Mouse (Mus musculus) small intestine, adult 2 months (tissue): ENCODE measurements at regions not wholly inside any gene's neighbourhood (a gene's known extent, or its start where the extent isn't known, plus 50 kb on each side); places are given as distances from the start of the nearest gene placed in this dataset.
A peak's percentile ranks its signal among the peaks of the same experiment; 100 is the strongest.

Experiments
- H3K27ac ChIP-seq: fragments of 200-500 bp; 2 replicates; pipeline ENCODE4 v1.5.1; 2012; ENCODE audit warnings: low read depth, low read length, control low read depth, inconsistent platforms; ENCODE audit not compliant: insufficient read depth
- H3K27me3 ChIP-seq: fragments of 200-500 bp; 2 replicates; pipeline ENCODE4 v1.6.1; 2012; ENCODE audit warnings: mild to moderate bottlenecking, moderate library complexity, low read length, inconsistent platforms; ENCODE audit not compliant: control insufficient read depth, insufficient read depth
- H3K36me3 ChIP-seq: fragments of 200-500 bp; 2 replicates; pipeline ENCODE4 v1.6.1; 2012; ENCODE audit warnings: mild to moderate bottlenecking, low read length, control low read depth, inconsistent platforms; ENCODE audit not compliant: control insufficient read depth, insufficient read depth
- H3K4me1 ChIP-seq: fragments of 200-500 bp; 2 replicates; pipeline ENCODE4 v1.6.1; 2012; ENCODE audit warnings: low read length, inconsistent platforms, mixed read lengths; ENCODE audit not compliant: control insufficient read depth, insufficient read depth, insufficient read length
- H3K4me3 ChIP-seq: fragments of 200-500 bp; 2 replicates; pipeline ENCODE4 v1.5.1; 2012; ENCODE audit warnings: low read depth, mild to moderate bottlenecking, control low read depth, inconsistent platforms, low read length, moderate library complexity
- CTCF ChIP-seq: fragments of 200-500 bp; IDR thresholded peaks from 2 replicates; pipeline ENCODE4 v1.5.1; 2012; ENCODE audit warnings: low read depth, mild to moderate bottlenecking, control low read depth, inconsistent platforms, low read length, moderate library complexity, mixed read lengths; ENCODE audit not compliant: insufficient replicate concordance, insufficient read length; ENCODE audit errors: extremely low read depth
- POLR2A ChIP-seq: fragments of 200-500 bp; IDR thresholded peaks from 2 replicates; pipeline ENCODE4 v1.6.1; 2012; ENCODE audit warnings: low read depth, mild to moderate bottlenecking, control low read depth, inconsistent platforms, low read length, moderate library complexity
- WGBS: fragments of 180-500 bp; shearing (Covaris S2); methylation state at CpG from one replicate; pipeline ENCODE4 v1.1.7; 2018; 5-methylcytosine and 5-hydroxymethylcytosine counted together

DNA sequence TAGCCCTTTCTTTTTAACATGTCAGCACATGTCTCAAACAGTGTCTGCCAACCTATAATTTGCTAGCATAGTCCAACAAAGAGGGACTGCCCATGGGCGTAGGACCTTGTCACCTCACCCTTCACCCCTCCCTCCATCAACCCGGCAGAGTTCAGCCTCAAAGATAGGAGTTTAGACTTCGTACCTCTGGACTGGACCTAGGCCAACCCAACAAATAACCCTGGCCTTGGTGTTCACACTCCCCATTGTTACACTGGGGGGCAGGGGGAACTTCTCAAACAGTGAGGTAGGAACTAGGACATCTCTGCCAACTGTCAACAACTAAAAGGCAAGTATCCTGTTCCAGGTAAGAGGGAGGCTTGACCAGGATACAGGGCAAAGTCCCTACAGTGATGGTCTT is 93.0 kb upstream of the Klf3 start:
- TF ChIP-seq POLR2A (no peak), CTCF (no peak)
- no peaks in the 10 kb centered on the region for H3K27me3 ChIP-seq
- WGBS = 25% methylated on average over 3 of the region's 3 CpGs
- peak overlapping the region; percentile 89 for H3K27ac ChIP-seq
- peaks cover 20% of the 10 kb centered on the region for H3K4me1 ChIP-seq
- H3K4me3 ChIP-seq = no peak overlapping the region
- H3K36me3 ChIP-seq = no peaks in the 10 kb centered on the region

- 30% methylated on average over 4 of the region's 4 CpGs for WGBS
- Histone ChIP-seq H3K27me3 (no peaks in the 10 kb centered on the region), H3K36me3 (no peaks in the 10 kb centered on the region), H3K4me3 (no peak overlapping the region), H3K27ac (peak overlapping the region; percentile 89), H3K4me1 (peaks cover 20% of the 10 kb centered on the region)
- TF ChIP-seq POLR2A (no peak), CTCF (no peak)
These were observed 92.2 kb upstream of the Klf3 start for GRCm38 (mm10) chr5:64710968-64711367.

GRCm38 (mm10) chr5:64714221-64714653 is 89.0 kb upstream of the Klf3 start:
- H3K36me3 ChIP-seq = no peaks in the 10 kb centered on the region
- H3K27ac ChIP-seq = peak overlapping the region; percentile 51
- 33% methylated on average over 10 of the region's 10 CpGs for WGBS
- H3K4me1 ChIP-seq = peaks cover 20% of the 10 kb centered on the region
- TF ChIP-seq CTCF (no peak), POLR2A (no peak)
- H3K27me3 ChIP-seq = no peaks in the 10 kb centered on the region
- H3K4me3 ChIP-seq = peak overlapping the region; percentile 2; the same call in 1 of the 2 replicates

DNA sequence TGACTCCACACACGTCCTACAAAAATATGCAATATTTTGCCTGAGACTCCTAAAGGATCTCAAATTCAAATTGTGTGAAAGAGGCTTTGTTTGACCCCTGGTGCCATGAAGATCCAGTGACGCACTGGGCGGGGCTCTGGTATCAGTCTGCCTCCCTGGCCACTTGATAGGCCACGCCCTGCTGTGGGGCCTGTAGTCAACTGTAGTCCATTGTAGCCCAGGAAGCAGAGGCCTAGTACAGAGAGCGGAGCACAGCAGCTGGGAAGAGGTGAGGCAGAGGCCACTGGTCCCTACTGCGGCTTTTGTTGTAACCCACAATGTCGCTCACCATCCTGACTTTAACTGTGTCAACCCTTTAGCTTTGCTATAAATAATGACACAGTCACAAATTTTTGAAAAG is 88.5 kb upstream of the Klf3 start:
- H3K27ac ChIP-seq = peak overlapping the region; percentile 6
- peaks cover 18% of the 10 kb centered on the region for H3K4me1 ChIP-seq
- 41% methylated on average over 7 of the region's 7 CpGs for WGBS
- H3K4me3 ChIP-seq = no peak overlapping the region
- H3K27me3 ChIP-seq = no peaks in the 10 kb centered on the region
- no peaks in the 10 kb centered on the region for H3K36me3 ChIP-seq
- TF ChIP-seq POLR2A (peak; percentile 50; the same call in 1 of the 2 replicates), CTCF (no peak)

- Histone ChIP-seq H3K27ac (no peak overlapping the region), H3K4me1 (peaks cover 6% of the 10 kb centered on the region), H3K36me3 (no peaks in the 10 kb centered on the region), H3K4me3 (no peak overlapping the region), H3K27me3 (no peaks in the 10 kb centered on the region)
- no peak for TF ChIP-seq CTCF
- TF ChIP-seq POLR2A = no peak
- 92% methylated on average over 4 of the region's 4 CpGs for WGBS
These were observed 86.6 kb upstream of the Klf3 start for GRCm38 (mm10) chr5:64716551-64716950.

DNA sequence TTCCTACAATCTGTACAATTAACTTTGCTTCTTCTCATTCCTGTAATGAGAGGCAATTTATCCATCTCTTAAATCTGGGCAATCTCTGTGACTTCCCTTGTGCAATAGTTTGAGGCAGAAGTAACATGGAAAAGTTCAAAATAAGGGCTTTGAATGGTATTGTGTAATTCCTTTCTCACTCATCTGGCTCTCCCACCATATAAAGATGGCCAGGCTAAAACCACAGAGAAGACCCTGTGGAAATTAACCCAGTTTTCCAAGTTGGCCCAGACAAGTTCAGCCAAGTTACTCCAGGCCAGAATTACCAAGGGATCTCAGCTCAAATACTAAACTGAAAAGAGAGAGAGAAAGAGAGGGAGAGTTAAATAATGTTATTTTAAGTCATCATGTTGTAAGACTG is 81.0 kb upstream of the Klf3 start:
- no peaks in the 10 kb centered on the region for H3K27me3 ChIP-seq
- H3K36me3 ChIP-seq = no peaks in the 10 kb centered on the region
- no peak overlapping the region for H3K4me3 ChIP-seq
- TF ChIP-seq POLR2A (no peak), CTCF (no peak)
- peaks cover 3% of the 10 kb centered on the region; the same call in 1 of the 2 replicates for H3K4me1 ChIP-seq
- H3K27ac ChIP-seq = no peak overlapping the region

GRCm38 (mm10) chr5:64727847-64728246 is 75.3 kb upstream of the Klf3 start:
- no peak for TF ChIP-seq CTCF
- no peak for TF ChIP-seq POLR2A
- H3K4me3 ChIP-seq = no peak overlapping the region
- WGBS = 69% methylated on average over 2 of the region's 2 CpGs

More at GRCm38 (mm10) chr5:64727847-64728246, 75.3 kb upstream of the Klf3 start:
- no peaks in the 10 kb centered on the region for H3K36me3 ChIP-seq
- H3K4me1 ChIP-seq = peaks cover 3% of the 10 kb centered on the region; the same call in 1 of the 2 replicates
- H3K27ac ChIP-seq = no peak overlapping the region
- H3K27me3 ChIP-seq = no peaks in the 10 kb centered on the region
